Mouse (Mus musculus) megakaryocyte, embryonic 14.5 days (primary cell): ENCODE data around the gene Satb1. TPM values are rescaled to one million over a fixed set of nuclear protein-coding genes. Genes with fewer than 3 reads are reported as not detected.

Experiments
- H3K27me3 ChIP-seq: replicated peaks from 2 replicates; pipeline ENCODE3; 2012; ENCODE audit warnings: inconsistent platforms
- H3K36me3 ChIP-seq: replicated peaks from 2 replicates; pipeline ENCODE3; 2012; ENCODE audit warnings: low read length, inconsistent platforms, mixed read lengths
- H3K4me1 ChIP-seq: 2 replicates; pipeline ENCODE4 v1.6.1; 2012; ENCODE audit warnings: inconsistent platforms
- H3K4me3 ChIP-seq: replicated peaks from 2 replicates; pipeline ENCODE3; 2012; ENCODE audit warnings: moderate library complexity, mild to moderate bottlenecking, inconsistent platforms
- H3K9me3 ChIP-seq: 2 replicates; pipeline ENCODE4 v1.6.1; 2012; ENCODE audit warnings: inconsistent platforms
- FLI1 ChIP-seq: IDR thresholded peaks from 2 replicates; pipeline ENCODE4 v1.6.1; 2012; ENCODE audit warnings: low read length, inconsistent platforms, mixed read lengths
- GATA1 ChIP-seq: IDR thresholded peaks from 3 replicates; pipeline ENCODE4 v1.6.1; 2012; ENCODE audit warnings: mixed read lengths, low read length, inconsistent platforms, borderline replicate concordance
- polyA plus RNA-seq: library from polyadenylated mRNA; stranded (reverse); fragments of >175 nt; gene quantifications from 2 replicates; pipeline ENCODE4 v1.2.3, GENCODE M21; 2012; ENCODE audit warnings: low replicate concordance; ENCODE audit not compliant: insufficient read depth

Satb1 gene
- polyA plus RNA-seq, 1 experiment: 0.46 TPM

- no peaks in the 10 kb centered on the region for H3K9me3 ChIP-seq
- no peak overlapping the region for H3K4me3 ChIP-seq
- no peaks in the 10 kb centered on the region for H3K4me1 ChIP-seq
- no peak for TF ChIP-seq GATA1
- no peaks in the 10 kb centered on the region for H3K36me3 ChIP-seq
- peaks cover 6% of the 10 kb centered on the region for H3K27me3 ChIP-seq
Observed at GRCm38 (mm10) chr17:51840596-51840995, 7.5 kb upstream of the Satb1 start.

- H3K36me3 ChIP-seq: no peaks in the 10 kb centered on the region
- H3K4me1 ChIP-seq: no peaks in the 10 kb centered on the region
- H3K27me3 ChIP-seq: peaks cover 16% of the 10 kb centered on the region
- H3K9me3 ChIP-seq: no peaks in the 10 kb centered on the region
- TF ChIP-seq GATA1: no peak
- TF ChIP-seq FLI1: no peak
- H3K4me3 ChIP-seq: no peak overlapping the region
Observed at GRCm38 (mm10) chr17:51839484-51839883, 6.4 kb upstream of the Satb1 start.

- H3K4me1 ChIP-seq: peaks cover 15% of the 10 kb centered on the region
- no peak overlapping the region for H3K4me3 ChIP-seq
- peaks cover 39% of the 10 kb centered on the region for H3K27me3 ChIP-seq
- TF ChIP-seq GATA1 (no peak), FLI1 (no peak)
- H3K36me3 ChIP-seq: no peaks in the 10 kb centered on the region
- no peaks in the 10 kb centered on the region for H3K9me3 ChIP-seq
Observed at GRCm38 (mm10) chr17:51836901-51837300, 3.8 kb upstream of the Satb1 start.

DNA sequence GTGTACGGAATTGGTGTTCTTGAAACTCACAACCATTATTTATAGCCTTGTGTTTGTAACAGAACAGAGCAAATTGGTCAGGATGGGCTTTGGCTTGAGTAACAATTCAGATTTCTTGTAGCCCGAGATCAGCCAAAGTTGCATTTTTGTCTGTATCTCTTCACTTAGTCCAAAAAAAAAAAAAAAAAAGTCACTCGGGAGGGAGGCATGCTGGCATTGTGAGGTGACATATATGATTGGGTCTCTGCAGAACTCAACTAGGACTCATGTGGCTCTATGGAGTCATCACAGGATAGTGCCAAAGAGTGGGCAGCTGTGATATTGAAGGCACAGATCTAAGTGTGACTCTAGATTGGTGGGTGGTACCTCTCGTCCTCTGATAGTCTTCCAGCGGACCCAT, 3.2 kb upstream of the Satb1 start:
- H3K4me1 ChIP-seq: peaks cover 22% of the 10 kb centered on the region
- H3K27me3 ChIP-seq: peaks cover 45% of the 10 kb centered on the region
- no peaks in the 10 kb centered on the region for H3K9me3 ChIP-seq
- TF ChIP-seq FLI1: no peak
- TF ChIP-seq GATA1: no peak
- no peak overlapping the region for H3K4me3 ChIP-seq
- H3K36me3 ChIP-seq: no peaks in the 10 kb centered on the region

- H3K27me3 ChIP-seq: peaks cover 63% of the 10 kb centered on the region
- H3K9me3 ChIP-seq: no peaks in the 10 kb centered on the region
- peaks cover 22% of the 10 kb centered on the region for H3K4me1 ChIP-seq
- TF ChIP-seq FLI1: no peak
- TF ChIP-seq GATA1: no peak
- no peaks in the 10 kb centered on the region for H3K36me3 ChIP-seq
- peak overlapping the region; percentile 92 for H3K4me3 ChIP-seq
Observed at GRCm38 (mm10) chr17:51833578-51834361, 680 bp upstream of the Satb1 start.

DNA sequence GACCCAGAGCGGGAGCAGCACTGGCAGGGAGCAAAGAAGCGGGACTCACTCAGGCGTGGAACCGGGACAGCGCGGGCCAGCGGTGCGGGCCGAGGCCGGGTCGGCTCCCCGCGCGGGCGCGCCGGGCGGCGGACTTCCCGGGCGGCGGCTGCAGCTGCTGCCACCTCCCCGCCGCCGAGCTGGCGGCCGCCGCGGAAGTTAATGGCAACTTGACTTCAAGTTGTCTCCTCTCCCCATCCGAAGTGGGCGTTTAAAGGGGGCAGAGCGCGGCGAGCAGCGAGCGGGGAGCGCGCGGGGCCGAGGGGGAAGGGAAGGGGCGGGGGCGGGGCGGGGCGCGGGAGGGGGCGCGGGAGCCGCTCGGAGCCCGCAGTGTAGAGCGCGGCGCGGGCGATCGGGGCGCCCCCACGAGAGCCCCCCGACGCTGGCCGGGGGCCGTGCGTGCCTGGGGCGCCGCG, 642 bp downstream of the Satb1 start:
- Histone ChIP-seq H3K9me3 (no peaks in the 10 kb centered on the region), H3K27me3 (peaks cover 72% of the 10 kb centered on the region), H3K4me3 (peak overlapping the region; percentile 92), H3K36me3 (no peaks in the 10 kb centered on the region), H3K4me1 (peaks cover 22% of the 10 kb centered on the region)
- TF ChIP-seq FLI1 (no peak), GATA1 (no peak)

GRCm38 (mm10) chr17:51831702-51832420, 1.2 kb downstream of the Satb1 start:
- Histone ChIP-seq H3K4me3 (peak overlapping the region; percentile 92), H3K9me3 (no peaks in the 10 kb centered on the region), H3K36me3 (no peaks in the 10 kb centered on the region), H3K4me1 (peaks cover 22% of the 10 kb centered on the region), H3K27me3 (peaks cover 74% of the 10 kb centered on the region)
- no peak for TF ChIP-seq FLI1
- no peak for TF ChIP-seq GATA1

GRCm38 (mm10) chr17:51831121-51831701, 1.9 kb downstream of the Satb1 start:
- Histone ChIP-seq H3K36me3 (no peaks in the 10 kb centered on the region), H3K9me3 (no peaks in the 10 kb centered on the region), H3K4me1 (peaks cover 22% of the 10 kb centered on the region), H3K4me3 (peak overlapping the region; percentile 92), H3K27me3 (peaks cover 77% of the 10 kb centered on the region)
- no peak for TF ChIP-seq FLI1
- no peak for TF ChIP-seq GATA1

- peaks cover 22% of the 10 kb centered on the region for H3K4me1 ChIP-seq
- peaks cover 65% of the 10 kb centered on the region for H3K27me3 ChIP-seq
- TF ChIP-seq GATA1: no peak
- no peak for TF ChIP-seq FLI1
- H3K9me3 ChIP-seq: no peaks in the 10 kb centered on the region
- H3K4me3 ChIP-seq: no peak overlapping the region
- no peaks in the 10 kb centered on the region for H3K36me3 ChIP-seq
Observed at GRCm38 (mm10) chr17:51829436-51829835, 3.7 kb downstream of the Satb1 start.
